Mouse (Mus musculus): Measurements from ENCODE around the gene Thap8. TPM values are rescaled to one million over a fixed set of nuclear protein-coding genes. Genes with fewer than 3 reads are reported as not detected.

Gene Thap8
- polyA plus RNA-seq, 1 experiment from 2014 or later: 0.51 TPM

Other genes with a start within 250 kb of the Thap8 start
- 6.0 and 6.1 TPM in 2 replicates for gene Zfp14, start 228.7 kb upstream of the Thap8 start, polyA plus RNA-seq (2016; fragmentation: Nextera tagmentation; extraction: Ambion mirVana)
- 4.7 and 8.9 TPM in 2 replicates for gene Zfp82, start 207.2 kb upstream of the Thap8 start, polyA plus RNA-seq (2016; fragmentation: Nextera tagmentation; extraction: Ambion mirVana)
- gene Gm26920, start 189.7 kb upstream of the Thap8 start, polyA plus RNA-seq (2016; fragmentation: Nextera tagmentation; extraction: Ambion mirVana): 2.7 and 6.9 TPM in 2 replicates
- gene Zfp566, start 189.6 kb upstream of the Thap8 start, polyA plus RNA-seq (2016; fragmentation: Nextera tagmentation; extraction: Ambion mirVana): 13.5 and 16.2 TPM in 2 replicates
- gene Zfp260, start 185.3 kb upstream of the Thap8 start, polyA plus RNA-seq (2016; fragmentation: Nextera tagmentation; extraction: Ambion mirVana): 129 TPM in 2 replicates
- 16.1 and 21.2 TPM in 2 replicates for gene Zfp382, start 158.2 kb upstream of the Thap8 start, polyA plus RNA-seq (2016; fragmentation: Nextera tagmentation; extraction: Ambion mirVana)
- gene Zfp146, start 110.3 kb upstream of the Thap8 start, polyA plus RNA-seq (2016; fragmentation: Nextera tagmentation; extraction: Ambion mirVana): 23.6 and 25.8 TPM in 2 replicates
- 3.0 and 3.7 TPM in 2 replicates for gene Cox7a1, start 96.0 kb upstream of the Thap8 start, polyA plus RNA-seq (2016; fragmentation: Nextera tagmentation; extraction: Ambion mirVana)
- gene Capns1, start 81.3 kb upstream of the Thap8 start, polyA plus RNA-seq (2016; fragmentation: Nextera tagmentation; extraction: Ambion mirVana): 44.5 and 51.3 TPM in 2 replicates
- gene Polr2i, start 48.1 kb upstream of the Thap8 start, polyA plus RNA-seq (2016; fragmentation: Nextera tagmentation; extraction: Ambion mirVana): 164 TPM in 2 replicates
- 245 and 256 TPM in 2 replicates for gene Tbcb, start 47.8 kb upstream of the Thap8 start, polyA plus RNA-seq (2016; fragmentation: Nextera tagmentation; extraction: Ambion mirVana)
- gene Ovol3, start 44.4 kb upstream of the Thap8 start, polyA plus RNA-seq (2016; fragmentation: Nextera tagmentation; extraction: Ambion mirVana): 0.28 TPM in 1 of 2 replicates, not detected in the other
- gene Wdr62, start 325 bp downstream of the Thap8 start, polyA plus RNA-seq (2016; fragmentation: Nextera tagmentation; extraction: Ambion mirVana): 17.2 and 18.6 TPM in 2 replicates
- 77.2 and 87.9 TPM in 2 replicates for gene Clip3, start 11.6 kb downstream of the Thap8 start, polyA plus RNA-seq (2016; fragmentation: Nextera tagmentation; extraction: Ambion mirVana)
- 73.2 and 79.0 TPM in 2 replicates for gene Alkbh6, start 28.6 kb downstream of the Thap8 start, polyA plus RNA-seq (2016; fragmentation: Nextera tagmentation; extraction: Ambion mirVana)
- gene Syne4, start 34.7 kb downstream of the Thap8 start, polyA plus RNA-seq (2016; fragmentation: Nextera tagmentation; extraction: Ambion mirVana): 21.8 and 23.5 TPM in 2 replicates
- 2.0 TPM in 1 of 2 replicates, not detected in the other for gene E130208F15Rik, start 41.6 kb downstream of the Thap8 start, polyA plus RNA-seq (2016; fragmentation: Nextera tagmentation; extraction: Ambion mirVana)
- 22.0 and 23.8 TPM in 2 replicates for gene Sdhaf1, start 43.8 kb downstream of the Thap8 start, polyA plus RNA-seq (2016; fragmentation: Nextera tagmentation; extraction: Ambion mirVana)
- 7.3 and 8.1 TPM in 2 replicates for gene Lrfn3, start 82.7 kb downstream of the Thap8 start, polyA plus RNA-seq (2016; fragmentation: Nextera tagmentation; extraction: Ambion mirVana)
- 11.3 and 11.7 TPM in 2 replicates for gene Tyrobp, start 133.7 kb downstream of the Thap8 start, polyA plus RNA-seq (2016; fragmentation: Nextera tagmentation; extraction: Ambion mirVana)
- not detected in 2 replicates for gene Hcst, start 139.8 kb downstream of the Thap8 start, polyA plus RNA-seq (2016; fragmentation: Nextera tagmentation; extraction: Ambion mirVana)
- 0.97 and 1.4 TPM in 2 replicates for gene Nfkbid, start 141.6 kb downstream of the Thap8 start, polyA plus RNA-seq (2016; fragmentation: Nextera tagmentation; extraction: Ambion mirVana)
- 214 and 237 TPM in 2 replicates for gene Aplp1, start 165.4 kb downstream of the Thap8 start, polyA plus RNA-seq (2016; fragmentation: Nextera tagmentation; extraction: Ambion mirVana)
- 1.1 and 1.6 TPM in 2 replicates for gene Kirrel2, start 177.6 kb downstream of the Thap8 start, polyA plus RNA-seq (2016; fragmentation: Nextera tagmentation; extraction: Ambion mirVana)
- 0.09 and 0.35 TPM in 2 replicates for gene Nphs1, start 178.2 kb downstream of the Thap8 start, polyA plus RNA-seq (2016; fragmentation: Nextera tagmentation; extraction: Ambion mirVana)
- not detected in 2 replicates for gene Prodh2, start 213.5 kb downstream of the Thap8 start, polyA plus RNA-seq (2016; fragmentation: Nextera tagmentation; extraction: Ambion mirVana)